Mouse (Mus musculus): ENCODE measurements around the gene Pou5f1.
"Not testable (repeated sequence)": the region's sequence is repeated elsewhere in the genome, so short reads cannot be mapped to it uniquely, and the experiment has no call there.

The Pou5f1 gene

GRCm38 (mm10) chr17:35505776-35506175, at the start of gene Pou5f1:
Gene Pou5f1 (plus strand): TSS chr17:35506018.
- DNase-seq (ENCODE audit: low read depth, low spot score) = no peak

- DNase-seq (ENCODE audit: low read depth, low spot score) = not testable (repeated sequence)
These were observed 47.6 kb upstream of the Pou5f1 start for GRCm38 (mm10) chr17:35458247-35458646.

GRCm38 (mm10) chr17:35460513-35461341, 45.1 kb upstream of the Pou5f1 start:
- not testable (repeated sequence) for DNase-seq (ENCODE audit: low read depth, low spot score)

GRCm38 (mm10) chr17:35465651-35466050, 40.2 kb upstream of the Pou5f1 start:
- DNase-seq (ENCODE audit: low read depth, low spot score) = peak; percentile 79

GRCm38 (mm10) chr17:35468936-35469335, 36.9 kb upstream of the Pou5f1 start:
- not testable (repeated sequence) for DNase-seq (ENCODE audit: low read depth, low spot score)

GRCm38 (mm10) chr17:35469842-35470751, 35.7 kb upstream of the Pou5f1 start, which contains the start of gene H2-Q10:
Gene H2-Q10 (plus strand): TSS chr17:35470089.
- peak; percentile 35 for DNase-seq (ENCODE audit: low read depth, low spot score)

- DNase-seq (ENCODE audit: low read depth, low spot score) = peak; percentile 85
These were observed 21.8 kb upstream of the Pou5f1 start for GRCm38 (mm10) chr17:35484066-35484465.

- DNase-seq (ENCODE audit: low read depth, low spot score) = no peak
These were observed 20.1 kb upstream of the Pou5f1 start for GRCm38 (mm10) chr17:35485702-35486101.

GRCm38 (mm10) chr17:35486726-35487125, 19.1 kb upstream of the Pou5f1 start:
- no peak for DNase-seq (ENCODE audit: low read depth, low spot score)

GRCm38 (mm10) chr17:35488041-35488440, 17.8 kb upstream of the Pou5f1 start:
- no peak for DNase-seq (ENCODE audit: low read depth, low spot score)

- no peak for DNase-seq (ENCODE audit: low read depth, low spot score)
These were observed 15.5 kb upstream of the Pou5f1 start for GRCm38 (mm10) chr17:35490320-35490719.

- no peak for DNase-seq (ENCODE audit: low read depth, low spot score)
These were observed 8.7 kb upstream of the Pou5f1 start for GRCm38 (mm10) chr17:35497124-35497523.

GRCm38 (mm10) chr17:35502226-35502625, 3.6 kb upstream of the Pou5f1 start:
- DNase-seq (ENCODE audit: low read depth, low spot score) = no peak

- no peak for DNase-seq (ENCODE audit: low read depth, low spot score)
These were observed 3.1 kb upstream of the Pou5f1 start for GRCm38 (mm10) chr17:35502762-35503161.

- DNase-seq (ENCODE audit: low read depth, low spot score) = no peak
These were observed 2.0 kb upstream of the Pou5f1 start for GRCm38 (mm10) chr17:35503849-35504248.

GRCm38 (mm10) chr17:35504628-35505481, 963 bp upstream of the Pou5f1 start:
- DNase-seq (ENCODE audit: low read depth, low spot score) = no peak

- DNase-seq (ENCODE audit: low read depth, low spot score) = no peak
These were observed 1.1 kb downstream of the Pou5f1 start for GRCm38 (mm10) chr17:35506881-35507280.

- no peak for DNase-seq (ENCODE audit: low read depth, low spot score)
These were observed 1.9 kb downstream of the Pou5f1 start for GRCm38 (mm10) chr17:35507556-35508260.

- DNase-seq (ENCODE audit: low read depth, low spot score) = not testable (repeated sequence)
These were observed 2.5 kb downstream of the Pou5f1 start for GRCm38 (mm10) chr17:35508279-35508678.

- peak; percentile 76 for DNase-seq (ENCODE audit: low read depth, low spot score)
These were observed 3.5 kb downstream of the Pou5f1 start for GRCm38 (mm10) chr17:35509284-35509683.
